Comparison of ENCODE assay signal across 1 mouse cellular context in the genomic region with DNA sequence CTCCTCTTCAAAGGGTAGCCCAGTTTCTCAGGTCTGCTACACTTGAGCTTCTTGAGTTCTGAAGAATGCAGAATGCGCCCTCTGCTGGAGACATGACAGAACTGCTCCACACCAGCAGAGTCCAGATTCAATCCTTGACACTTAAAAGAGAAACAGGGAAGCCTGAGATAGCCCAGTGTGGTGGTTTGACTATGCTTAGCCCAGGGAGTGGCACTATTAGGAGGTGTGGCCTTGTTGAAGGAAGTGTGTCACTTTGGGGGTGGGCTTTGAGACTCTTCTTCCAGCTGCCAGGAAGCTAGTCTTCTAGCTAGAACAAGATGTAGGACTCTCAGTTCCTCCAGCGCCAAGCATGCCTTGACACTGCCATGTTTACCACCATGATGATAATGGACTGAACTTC.
A peak's percentile ranks its signal among the peaks of the same experiment; 100 is the strongest.
TF ChIP-seq lines count a peak whose summit lies in the region.

No protein-coding gene starts in this region.

TF ChIP-seq in MEL, 35 proteins besides CTCF, POLR2A, EP300 and RAD21 (continued from another document):
- no peak for TF ChIP-seq RCOR1 (IDR thresholded peaks at IDR 0.05; ENCODE audit: low read depth, low read length)
- no peak for TF ChIP-seq MAZ (IDR thresholded peaks at IDR 0.05; ENCODE audit: low read depth, low read length)
- peak; percentile 23; the same call in 1 of the 2 replicates for TF ChIP-seq SIN3A (IDR thresholded peaks at IDR 0.05; ENCODE audit: low read length)
- no peak for TF ChIP-seq ZNF384 (IDR thresholded peaks at IDR 0.05; ENCODE audit: low read depth, low read length)
- TF ChIP-seq TAL1 (IDR thresholded peaks at IDR 0.05; ENCODE audit: low read length): no peak
- TF ChIP-seq SMC3 (IDR thresholded peaks at IDR 0.05; ENCODE audit: low read depth, low read length): peak; percentile 79
- TF ChIP-seq NRF1 (IDR thresholded peaks at IDR 0.05; ENCODE audit: insufficient read depth, low read depth, low read length, poor library complexity, severe bottlenecking): no peak
TF ChIP-seq in MEL: peak in this region for 7.
